Mouse (Mus musculus) MEL-GATA-1-ER (cell line): ENCODE results near the gene Gtse1.
"Not testable (repeated sequence)": the region's sequence is repeated elsewhere in the genome, so short reads cannot be mapped to it uniquely, and the experiment has no call there.

Experiments used
- DNase-seq: peaks from one replicate; pipeline ENCODE4 v3.0.0-alpha.2; 2012; ENCODE audit warnings: low read depth; ENCODE audit errors: extremely low read depth

The Gtse1 gene

DNA sequence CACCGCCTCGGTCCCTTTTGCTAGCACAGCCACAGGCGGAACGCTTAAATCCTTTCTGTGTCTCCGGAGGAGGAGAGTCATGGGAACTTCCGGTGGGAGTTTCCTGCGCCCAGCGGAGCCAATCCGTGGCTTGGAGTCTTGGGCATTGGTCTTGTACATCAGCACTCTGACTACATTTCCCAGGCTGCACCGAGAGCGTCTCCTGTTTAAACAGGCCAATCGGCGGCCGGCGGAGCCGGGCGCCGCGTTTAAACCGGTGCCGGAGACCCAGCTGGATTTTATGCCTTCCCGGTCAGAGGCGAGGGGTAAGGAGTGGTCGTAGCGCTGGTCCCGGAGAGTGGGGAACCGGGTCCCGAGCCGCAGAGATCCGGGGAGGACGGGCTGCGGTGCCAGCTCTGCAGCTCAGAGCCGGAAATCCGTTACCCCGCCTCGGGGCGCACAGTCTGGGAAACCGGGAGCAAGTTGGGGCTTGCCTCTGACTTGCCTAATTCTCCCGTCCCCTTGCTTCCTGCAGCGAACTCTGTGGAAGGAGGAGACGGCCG lies at the start of gene Gtse1:
Gene Gtse1 (plus strand): TSS at position 256 of the 542 bp plus-strand sequence.
- peak; percentile 98 for DNase-seq

DNA sequence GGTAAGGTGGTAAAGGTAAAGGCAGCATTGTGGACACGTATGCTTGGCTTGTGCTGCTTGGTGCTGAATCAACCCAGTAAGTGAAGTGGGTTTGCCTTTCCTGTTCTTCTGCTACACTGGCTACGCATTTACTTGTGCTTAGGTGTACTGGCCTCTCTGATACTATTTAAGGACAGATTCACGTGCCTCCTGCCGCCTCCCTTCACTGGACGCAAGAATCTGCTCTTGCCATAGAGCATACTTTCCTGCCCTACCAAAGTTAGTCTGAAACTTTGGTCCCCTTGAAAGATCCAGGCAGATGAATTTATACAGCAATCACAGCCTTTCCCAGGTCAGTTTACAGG lies 49.1 kb upstream of the Gtse1 start:
- DNase-seq: no peak

DNA sequence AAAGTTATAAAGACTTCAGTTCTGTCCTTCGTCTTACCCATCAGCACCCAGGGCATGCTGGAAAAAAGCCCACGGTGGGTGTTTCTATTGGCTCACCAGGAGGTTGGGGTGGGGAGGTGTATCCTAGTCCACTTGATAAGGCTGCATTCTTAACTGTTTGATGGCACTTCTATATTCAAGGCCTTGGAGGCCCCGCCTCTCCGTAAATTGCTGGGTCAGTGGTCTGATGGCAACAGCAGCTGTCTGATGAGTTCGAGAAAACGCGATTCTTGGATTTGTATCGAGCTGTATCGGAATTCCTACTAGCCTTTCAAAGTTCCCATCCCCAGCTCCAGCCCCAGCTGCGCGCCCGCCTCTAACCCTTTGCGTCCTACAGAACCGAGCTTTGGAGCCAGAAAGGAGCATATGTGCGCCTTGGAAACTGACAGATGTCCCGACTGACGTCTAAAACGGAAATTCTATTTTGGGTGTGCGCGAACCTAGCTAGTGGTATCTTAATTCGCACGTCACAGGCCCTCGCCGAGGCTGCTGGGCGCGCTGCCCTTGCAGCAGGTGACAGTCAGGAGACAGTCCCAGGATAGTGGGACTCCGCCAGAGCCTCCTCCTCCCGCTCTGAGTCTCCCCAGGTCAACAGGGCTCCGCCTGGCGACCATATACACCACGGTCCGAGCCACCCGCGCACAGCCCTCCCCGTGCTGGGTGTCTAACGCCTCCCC lies 48.6 kb upstream of the Gtse1 start:
- DNase-seq: peak; percentile 57

DNA sequence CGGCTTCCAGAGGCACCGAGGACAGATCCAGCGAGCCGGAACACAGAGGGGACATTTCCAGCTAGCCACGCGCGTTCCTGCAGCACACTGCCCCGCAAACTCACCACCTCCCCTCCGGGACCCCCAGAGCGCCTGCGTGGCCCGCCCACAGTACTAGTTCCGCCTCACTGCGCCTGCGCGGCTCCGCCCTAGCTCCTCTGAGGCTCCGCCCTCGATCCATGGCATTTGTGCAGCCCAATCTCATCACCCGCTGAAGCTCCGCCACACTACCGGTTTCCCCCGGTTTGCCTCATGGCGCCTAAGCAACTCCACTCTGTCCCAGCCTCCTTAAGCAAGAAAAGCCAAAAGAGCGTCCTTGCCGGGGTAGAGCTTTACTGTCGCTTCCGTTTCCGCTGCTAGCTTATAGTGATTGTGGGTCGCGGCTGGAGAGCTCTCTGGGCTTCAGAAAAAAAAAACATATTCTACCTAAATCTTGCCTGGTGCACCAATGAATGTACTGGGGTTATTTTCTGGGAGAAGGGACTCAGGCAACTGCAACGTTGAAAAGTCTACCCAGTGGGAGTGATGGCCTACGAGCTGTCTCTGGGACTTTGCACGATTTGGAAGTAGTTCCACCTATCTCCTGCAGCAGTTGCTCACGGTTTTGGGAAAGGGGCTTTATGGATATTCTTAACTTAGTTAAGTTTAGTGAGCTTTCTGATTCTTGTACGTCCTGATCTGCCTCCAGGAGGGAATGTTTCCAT lies 47.8 kb upstream of the Gtse1 start, which contains the start of gene Cdpf1:
Gene Cdpf1 (minus strand): TSS at position 163 of the 743 bp plus-strand sequence.
- DNase-seq: peak; percentile 84

DNA sequence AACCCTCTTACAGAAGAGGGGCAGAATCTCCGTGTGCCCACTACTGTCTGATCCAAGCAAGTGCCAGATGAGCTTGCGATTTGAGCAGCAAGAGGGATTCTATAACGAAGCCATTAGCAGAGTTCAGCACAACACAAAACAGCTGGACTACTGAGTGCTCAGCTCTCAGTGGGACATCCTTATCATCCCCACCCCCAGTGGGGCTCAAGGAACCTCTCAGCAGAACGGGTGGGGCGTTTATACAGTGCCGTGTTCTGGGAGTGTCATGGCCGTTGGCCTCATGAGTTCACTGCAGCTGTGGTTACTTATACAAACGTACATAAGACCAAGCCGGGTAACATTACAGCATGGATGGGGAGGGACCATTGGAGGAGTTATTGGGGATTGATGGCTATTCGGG lies 46.1 kb upstream of the Gtse1 start:
- no peak for DNase-seq

DNA sequence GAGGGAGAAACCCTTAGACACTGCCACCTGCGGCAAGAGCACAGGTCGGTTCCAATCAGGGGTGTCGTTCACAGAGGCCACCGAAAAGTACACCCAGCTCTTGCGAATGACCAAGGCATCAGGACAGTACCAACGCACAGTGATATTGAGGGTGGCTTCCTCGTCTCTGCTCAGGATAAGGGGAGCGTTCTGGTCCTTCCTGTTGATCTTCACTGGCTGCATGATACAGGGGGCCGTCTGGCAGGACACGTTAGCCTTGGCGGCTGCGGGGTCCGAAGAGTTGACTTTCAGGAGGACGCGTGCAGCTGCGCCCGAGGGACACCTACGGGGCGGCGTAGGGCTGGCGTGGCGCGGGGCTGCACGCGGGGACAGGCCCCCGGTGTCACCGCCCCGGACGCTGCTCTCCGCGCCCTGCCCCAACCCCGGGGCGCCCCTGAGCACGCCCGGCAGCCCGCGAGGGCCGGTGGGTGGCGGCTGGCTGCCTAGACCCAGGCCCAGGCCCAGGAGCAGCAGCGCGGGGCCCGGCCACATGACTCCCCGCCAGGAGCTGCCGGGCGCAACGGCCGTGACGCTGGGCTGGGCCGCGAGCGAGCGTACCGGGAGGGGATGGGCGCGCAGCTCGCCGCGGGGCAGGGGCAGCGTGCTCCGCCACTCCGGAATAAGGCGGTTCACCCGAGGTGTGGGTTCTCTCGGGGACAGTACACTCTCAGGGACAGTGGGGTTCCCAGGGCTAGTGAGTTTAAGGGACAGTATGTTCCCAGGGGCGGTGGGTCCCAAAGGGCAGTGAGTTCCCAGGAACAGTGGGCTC lies 38.1 kb upstream of the Gtse1 start, which contains the start of gene Pkdrej:
Gene Pkdrej (minus strand): TSS at position 532 of the 808 bp plus-strand sequence.
- no peak for DNase-seq

DNA sequence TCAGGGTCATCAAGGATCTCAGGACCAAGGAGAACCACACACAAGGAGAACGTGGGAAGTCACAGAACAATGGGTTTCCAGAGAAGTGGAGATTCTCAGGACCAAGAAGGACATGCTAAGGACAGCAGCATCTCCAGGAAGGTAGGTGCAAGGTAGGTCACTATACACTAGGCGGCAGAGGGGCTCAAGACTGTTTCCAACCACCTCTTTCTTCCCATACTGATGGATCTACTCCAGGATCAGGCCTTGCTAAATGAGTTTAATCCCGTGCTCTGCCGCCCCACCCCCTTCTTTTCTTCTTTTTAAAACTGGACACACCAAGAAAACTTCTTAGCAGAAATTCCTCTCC lies 37.6 kb upstream of the Gtse1 start:
- no peak for DNase-seq

DNA sequence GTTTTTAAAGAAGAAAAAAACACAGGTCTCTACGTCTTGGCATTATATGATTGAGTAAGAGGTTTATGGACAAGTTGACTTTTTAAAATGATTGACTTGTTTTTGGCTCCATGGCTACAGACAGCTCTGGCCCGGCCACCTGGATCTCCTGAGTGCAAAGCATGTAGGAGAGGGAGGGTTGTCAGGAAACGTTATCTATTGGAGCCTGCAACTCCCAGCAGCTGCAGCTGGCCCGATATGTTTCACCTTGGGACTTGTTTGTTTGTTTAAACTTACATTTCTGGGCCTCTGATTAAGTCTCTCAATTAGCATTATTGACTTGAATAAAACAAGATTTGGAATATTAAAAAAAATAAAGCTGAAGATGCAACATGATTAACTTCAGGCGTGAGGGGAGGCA lies 32.9 kb upstream of the Gtse1 start:
- no peak for DNase-seq

DNA sequence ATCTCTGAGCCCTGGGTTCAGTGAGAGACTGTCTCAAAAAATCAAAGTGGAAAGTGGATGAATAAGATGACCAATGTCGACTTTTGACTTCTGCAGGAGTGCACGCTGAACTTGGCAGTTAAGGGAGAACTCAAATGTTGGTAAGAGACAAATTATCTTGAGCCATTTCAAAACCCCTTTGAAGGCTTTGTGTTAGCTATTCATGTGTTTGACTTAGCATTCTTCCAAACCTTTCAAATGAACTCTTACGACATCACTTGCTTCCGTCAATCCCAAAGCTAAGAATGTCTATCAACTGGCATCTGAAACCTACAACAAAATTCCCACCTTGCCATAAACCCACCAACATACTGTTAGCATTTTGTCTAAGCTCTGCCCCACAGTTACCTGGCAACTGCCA lies 31.5 kb upstream of the Gtse1 start:
- DNase-seq: no peak

DNA sequence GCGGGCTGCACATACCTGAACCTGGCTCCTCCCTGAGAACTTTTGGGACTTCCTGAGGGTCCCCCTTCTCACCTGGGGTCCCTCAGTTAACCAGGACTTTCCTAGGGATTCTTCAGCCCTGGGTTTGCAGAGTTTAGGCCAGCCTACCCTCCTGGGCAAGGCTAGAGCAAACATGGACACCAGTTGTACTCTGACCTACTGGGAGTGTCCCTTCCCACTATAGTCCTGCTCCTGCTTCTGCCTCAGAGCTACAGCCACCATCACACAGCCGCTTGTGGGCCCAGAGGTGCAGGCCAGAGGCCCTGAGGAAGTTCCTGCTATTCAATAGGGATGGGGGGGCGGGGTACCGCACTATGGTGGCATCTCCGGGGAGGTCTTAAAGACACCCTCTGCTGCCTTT lies 30.1 kb upstream of the Gtse1 start:
- no peak for DNase-seq

DNA sequence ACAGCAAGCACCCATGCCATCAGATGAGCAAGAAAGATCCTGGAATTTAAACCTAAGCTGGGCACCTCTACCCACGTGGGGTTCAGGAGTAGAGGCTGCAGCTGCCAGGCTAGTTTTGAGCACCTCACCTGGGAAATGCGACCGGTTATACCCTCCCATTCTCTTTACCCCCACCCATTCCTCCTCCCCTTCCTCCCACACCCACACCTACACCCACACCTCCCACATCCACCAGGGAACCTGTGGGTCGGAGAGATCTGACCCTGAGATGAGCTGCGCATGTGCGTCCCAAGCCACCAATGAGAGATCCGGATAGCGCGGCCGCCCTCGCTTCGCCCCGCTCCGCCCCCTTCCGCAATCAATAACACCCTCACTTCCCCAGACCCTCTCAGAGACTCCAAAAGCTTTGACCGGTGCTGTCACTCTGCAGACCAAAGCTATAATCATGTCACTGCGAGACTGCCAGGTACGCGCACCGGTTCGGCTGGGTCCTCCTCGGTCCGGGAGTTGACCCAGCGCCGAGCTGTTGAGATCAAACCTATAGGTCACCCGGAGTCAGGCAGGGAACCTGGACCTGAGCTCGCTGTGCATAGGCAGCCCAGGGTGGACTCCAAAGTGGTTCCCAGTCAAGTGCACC lies 27.5 kb upstream of the Gtse1 start, which contains the start of gene Ttc38:
Gene Ttc38 (plus strand): TSS at position 353 of the 637 bp plus-strand sequence.
- DNase-seq: peak; percentile 54

DNA sequence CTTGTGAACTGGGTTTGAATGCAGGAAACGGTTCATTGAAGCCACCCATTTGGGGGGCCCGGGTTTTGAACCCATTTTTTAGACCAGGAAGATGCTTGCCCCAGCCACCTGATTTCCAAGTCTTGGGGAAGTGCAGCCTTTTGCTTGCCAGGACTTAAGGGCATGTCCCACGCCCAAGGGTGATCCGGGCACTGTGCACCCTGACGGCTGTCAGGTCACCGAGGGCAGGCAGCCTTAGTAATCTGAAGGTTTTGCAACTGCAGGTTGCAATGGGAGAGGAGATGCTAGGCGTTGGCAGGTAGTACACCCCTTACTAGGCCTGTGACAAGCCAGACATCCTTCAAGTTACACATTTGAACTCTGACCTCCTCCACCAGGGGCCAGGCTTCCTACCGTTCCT lies 26.9 kb upstream of the Gtse1 start:
- no peak for DNase-seq

DNA sequence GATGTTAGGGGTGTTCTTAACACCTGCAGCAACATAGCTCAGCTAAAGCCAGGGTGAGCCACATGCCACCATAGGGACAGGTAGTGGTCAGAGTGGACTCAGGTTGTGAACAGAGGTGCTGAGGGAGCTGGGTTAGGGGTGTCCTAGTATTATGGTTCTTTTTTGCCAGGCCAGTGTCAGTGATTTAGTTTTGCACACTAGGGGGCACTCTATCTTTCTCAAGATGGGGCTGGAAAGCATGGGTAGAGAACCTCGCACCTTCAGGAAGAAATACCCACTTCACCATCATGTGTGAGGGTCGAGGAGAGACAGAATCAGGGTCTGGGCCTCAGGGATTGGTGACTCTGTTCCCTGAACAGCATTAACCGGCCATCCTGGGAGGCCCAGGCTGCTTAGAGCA lies 24.2 kb upstream of the Gtse1 start:
- no peak for DNase-seq

DNA sequence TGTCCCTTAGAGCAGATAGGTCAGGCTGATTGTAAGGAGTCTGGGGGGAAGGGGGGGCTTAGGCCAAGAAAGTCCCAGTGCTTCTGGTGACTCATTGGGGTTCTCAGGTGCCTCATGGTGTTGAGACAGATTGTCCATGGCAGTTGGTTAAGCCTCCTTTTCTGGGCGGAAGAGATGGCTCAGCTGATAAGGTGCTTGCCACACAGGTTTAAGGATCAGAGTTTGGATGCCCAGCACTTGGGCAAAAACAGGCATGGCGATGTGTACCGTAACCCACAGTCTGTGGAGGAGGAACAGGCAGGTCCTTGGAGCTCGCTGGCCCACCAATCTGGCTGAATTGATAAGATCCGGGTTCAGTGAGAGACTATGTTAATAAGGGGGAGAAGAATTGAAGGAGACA lies 22.7 kb upstream of the Gtse1 start:
- DNase-seq: no peak

DNA sequence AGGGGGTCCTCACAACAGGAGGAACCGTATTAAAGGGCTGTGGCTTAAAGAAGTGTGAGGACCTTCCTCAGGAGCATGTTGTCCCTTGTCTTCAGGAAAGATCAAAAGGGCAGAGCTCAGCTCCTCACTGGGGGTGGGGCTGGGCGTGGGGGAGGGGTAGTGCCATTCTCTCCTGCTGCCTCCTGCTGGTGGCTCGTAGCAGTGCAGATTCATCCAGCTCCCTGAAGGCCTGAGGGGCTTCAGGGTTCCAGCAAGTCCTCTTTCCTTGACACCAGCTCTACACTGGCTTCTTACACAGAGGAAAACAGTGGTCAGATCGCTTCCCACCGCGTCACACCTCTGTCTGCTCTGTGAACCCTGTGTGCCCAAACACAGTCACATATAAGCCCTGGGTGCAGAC lies 18.6 kb upstream of the Gtse1 start:
- DNase-seq: no peak

DNA sequence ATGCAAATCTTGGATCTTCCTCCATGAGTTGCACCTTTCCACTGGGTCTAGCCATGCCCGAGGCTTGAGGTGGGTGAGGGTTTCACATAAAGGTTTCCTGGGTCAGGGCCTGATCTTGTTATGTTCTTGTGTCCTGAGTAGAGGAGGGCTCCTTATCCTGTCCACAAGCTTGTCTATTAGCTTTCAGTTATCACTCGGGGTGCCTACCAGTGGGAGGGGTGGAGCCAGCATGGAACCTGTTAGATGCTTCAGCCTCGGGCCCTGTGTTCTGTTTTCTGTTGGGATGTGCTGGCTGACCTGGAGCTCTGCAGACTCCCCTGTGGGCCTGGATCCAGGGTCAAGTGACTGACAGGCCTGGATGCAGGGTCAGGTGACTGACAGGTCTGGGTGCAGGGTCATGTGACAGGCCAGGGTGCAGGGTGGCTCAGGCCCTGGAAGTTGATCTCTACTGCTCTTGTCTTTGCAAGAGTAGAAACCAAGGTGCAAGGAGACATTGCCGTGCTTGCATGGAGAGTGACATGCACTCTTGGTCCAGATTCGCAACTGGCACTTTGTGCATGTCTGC lies 17.7 kb upstream of the Gtse1 start:
- DNase-seq: no peak

DNA sequence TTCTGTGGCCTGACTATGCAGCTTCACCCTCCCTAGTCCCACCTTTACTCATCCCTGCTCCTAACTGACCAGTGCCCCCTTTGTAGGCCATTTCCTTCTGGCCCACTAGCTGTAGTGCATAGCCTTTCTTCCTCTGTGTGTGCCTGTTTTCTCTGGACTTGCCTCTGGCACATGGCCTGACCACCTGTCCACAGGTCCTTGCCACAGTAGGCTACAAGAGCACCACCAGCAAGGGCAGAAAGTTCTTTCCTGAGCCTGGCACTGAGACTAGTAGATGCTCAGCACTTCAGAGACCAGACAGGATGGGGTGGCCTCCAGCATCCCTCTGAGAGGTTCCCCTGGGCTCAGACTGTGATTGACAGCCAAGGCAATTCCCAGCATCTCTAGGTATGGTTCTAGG lies 14.5 kb upstream of the Gtse1 start:
- no peak for DNase-seq

DNA sequence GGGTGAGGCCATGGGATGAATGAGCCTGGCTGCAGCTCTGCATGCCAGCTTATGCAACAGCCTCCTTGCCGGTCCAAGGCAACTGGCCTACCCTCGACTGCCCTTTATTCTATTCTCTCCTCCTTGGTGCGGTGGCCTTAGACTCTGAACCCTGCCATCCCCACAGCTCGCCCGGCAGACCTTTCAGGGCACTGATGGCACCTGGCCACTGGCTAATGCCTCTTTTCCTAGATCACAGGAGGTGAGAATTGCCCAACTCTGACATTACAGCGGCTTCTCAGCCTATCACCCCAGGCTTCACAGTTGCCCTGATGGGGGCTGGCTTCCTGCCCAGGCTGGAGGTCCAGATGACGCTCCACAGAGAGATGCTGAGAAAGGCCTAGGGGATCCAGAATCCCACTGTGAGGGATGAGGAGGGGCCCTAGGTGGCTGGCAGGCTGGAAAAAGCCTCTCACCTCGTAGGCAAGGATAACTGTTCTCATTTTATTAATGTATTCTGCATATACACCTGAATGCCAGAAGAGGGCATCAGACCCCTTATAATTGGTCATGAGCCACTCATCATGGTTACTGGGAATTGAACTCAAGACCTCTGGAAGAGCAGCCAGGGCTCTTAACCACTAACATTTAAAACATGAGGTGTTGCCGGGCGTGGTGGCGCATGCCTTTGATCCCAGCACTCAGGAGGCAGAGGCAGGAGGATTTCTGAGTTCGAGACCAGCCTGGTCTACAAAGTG lies 7.7 kb upstream of the Gtse1 start:
- no peak for DNase-seq

DNA sequence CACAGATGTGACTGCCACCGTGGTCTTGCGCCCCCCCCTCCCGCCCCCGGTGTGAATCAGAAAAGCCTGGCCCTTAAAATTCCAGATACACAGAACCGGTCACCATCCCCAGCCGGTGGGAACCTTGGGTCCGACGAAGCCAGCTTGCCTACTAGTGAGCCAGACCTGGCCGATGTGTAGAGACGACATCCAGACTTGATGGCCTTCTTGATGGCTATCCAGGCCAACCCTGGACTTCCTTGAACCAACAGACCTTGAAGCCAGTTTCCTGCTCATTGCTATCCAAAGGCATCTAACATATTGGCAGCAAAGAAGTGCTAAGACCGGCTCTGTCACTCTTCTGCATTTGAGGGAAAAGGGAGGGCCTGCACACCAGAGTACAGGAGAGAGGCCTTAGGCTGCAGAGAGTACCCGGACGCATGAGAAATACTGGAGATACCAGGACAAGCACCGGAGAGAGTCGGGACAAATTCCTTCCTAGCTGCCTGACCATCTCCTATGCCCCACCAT lies 510 bp upstream of the Gtse1 start:
- no peak for DNase-seq

DNA sequence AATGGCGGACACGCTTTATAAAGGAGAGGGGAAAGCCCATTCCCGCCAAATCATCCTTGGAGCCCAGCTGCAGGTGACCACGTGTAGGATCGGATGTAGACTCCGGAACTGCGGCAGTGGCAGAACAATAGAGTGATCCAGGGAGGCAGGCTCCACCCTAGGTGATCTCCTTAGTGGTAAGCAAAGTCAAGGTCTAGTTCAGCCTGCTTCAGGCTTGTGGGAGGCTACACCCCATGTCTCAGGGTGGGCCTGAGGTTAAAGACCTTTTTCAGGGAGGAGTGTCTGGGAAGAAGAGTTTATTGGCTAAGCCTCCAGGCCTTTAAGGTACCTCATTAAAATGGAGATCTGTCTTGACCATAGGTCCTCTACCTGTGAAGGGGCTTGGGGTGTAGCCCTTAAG lies 6.4 kb downstream of the Gtse1 start:
- DNase-seq: not testable (repeated sequence)
